Mouse (Mus musculus) kidney, adult 2 months (tissue): ENCODE measurements around the gene Fbxl19. TPM values are rescaled to one million over a fixed set of nuclear protein-coding genes. Genes with fewer than 3 reads are reported as not detected.

Source experiments
- DNase-seq: peaks from one replicate; pipeline ENCODE4 v3.0.0; 2021
- H3K27ac ChIP-seq: fragments of 200-500 bp; 2 replicates; pipeline ENCODE4 v1.5.1; 2012; ENCODE audit warnings: low read depth, low read length, control low read depth, inconsistent platforms; ENCODE audit not compliant: insufficient read depth
- H3K27me3 ChIP-seq: fragments of 200-500 bp; replicated peaks from 2 replicates; pipeline ENCODE4 v1.6.1; 2012; ENCODE audit warnings: mild to moderate bottlenecking, moderate library complexity, low read length, inconsistent platforms; ENCODE audit not compliant: control insufficient read depth, insufficient read depth
- H3K36me3 ChIP-seq: fragments of 200-500 bp; 2 replicates; pipeline ENCODE4 v1.6.1; 2012; ENCODE audit warnings: mild to moderate bottlenecking, moderate library complexity, low read length, inconsistent platforms; ENCODE audit not compliant: control insufficient read depth, insufficient read depth
- H3K4me1 ChIP-seq: fragments of 200-500 bp; 2 replicates; pipeline ENCODE4 v1.6.1; 2011; ENCODE audit warnings: low read length; ENCODE audit not compliant: control insufficient read depth, insufficient read depth
- H3K4me3 ChIP-seq: fragments of 200-500 bp; 2 replicates; pipeline ENCODE4 v1.5.1; 2011; ENCODE audit warnings: mild to moderate bottlenecking, low read depth, low read length, control low read depth; ENCODE audit not compliant: insufficient read depth
- CTCF ChIP-seq: fragments of 200-500 bp; conservative IDR thresholded peaks from 2 replicates; pipeline ENCODE4 v1.5.1; 2011; ENCODE audit warnings: low read depth, mild to moderate bottlenecking, control low read depth, low read length, moderate library complexity, mixed read lengths; ENCODE audit not compliant: insufficient read depth, insufficient read length
- POLR2A ChIP-seq: fragments of 200-500 bp; IDR thresholded peaks from one replicate; pipeline ENCODE4 v1.6.1; 2011; ENCODE audit warnings: low read depth, low read length, control low read depth
- WGBS: fragments of 180-500 bp; shearing (Covaris S2); methylation state at CpG from one replicate; pipeline ENCODE4 v1.1.7; 2018; 5-methylcytosine and 5-hydroxymethylcytosine counted together
- polyA plus RNA-seq: library from polyadenylated mRNA; depleted of rRNA; stranded (reverse); fragments of >200 nt; gene quantifications from 2 replicates; pipeline ENCODE4 v1.2.3, GENCODE M21; 2012

Gene Fbxl19
- polyA plus RNA-seq, 1 experiment: 14.6 TPM

- 92% methylated on average over 23 of the region's 23 CpGs for WGBS
Observed at GRCm38 (mm10) chr7:127797076-127797845, 52.9 kb downstream of the Fbxl19 start.

GRCm38 (mm10) chr7:127798591-127798990 is 54.2 kb downstream of the Fbxl19 start:
- Histone ChIP-seq H3K27me3 (no peaks in the 10 kb centered on the region), H3K4me3 (no peak overlapping the region), H3K4me1 (peaks cover 7% of the 10 kb centered on the region; the same call in 1 of the 2 replicates), H3K36me3 (peaks cover 2% of the 10 kb centered on the region; the same call in 1 of the 2 replicates), H3K27ac (no peak overlapping the region)
- no peak for DNase-seq
- 82% methylated on average over 4 of the region's 4 CpGs for WGBS
- TF ChIP-seq POLR2A (no peak), CTCF (no peak)

More at GRCm38 (mm10) chr7:127797076-127797845, 52.9 kb downstream of the Fbxl19 start:
- peaks cover 2% of the 10 kb centered on the region for H3K36me3 ChIP-seq
- no peak for TF ChIP-seq CTCF
- TF ChIP-seq POLR2A: no peak
- DNase-seq: no peak
- H3K4me3 ChIP-seq: no peak overlapping the region
- H3K4me1 ChIP-seq: peaks cover 7% of the 10 kb centered on the region; the same call in 1 of the 2 replicates
- no peak overlapping the region for H3K27ac ChIP-seq
- no peaks in the 10 kb centered on the region for H3K27me3 ChIP-seq

- H3K4me1 ChIP-seq: peaks cover 7% of the 10 kb centered on the region; the same call in 1 of the 2 replicates
- H3K27me3 ChIP-seq: no peaks in the 10 kb centered on the region
- no peak for DNase-seq
- H3K27ac ChIP-seq: no peak overlapping the region
- peaks cover 2% of the 10 kb centered on the region; the same call in 1 of the 2 replicates for H3K36me3 ChIP-seq
- no peak overlapping the region for H3K4me3 ChIP-seq
- WGBS: 87% methylated on average over 13 of the region's 13 CpGs
- TF ChIP-seq CTCF (no peak), POLR2A (no peak)
Observed at GRCm38 (mm10) chr7:127799211-127799610, 54.9 kb downstream of the Fbxl19 start.

- WGBS: 78% methylated on average over 1 of the region's 1 CpGs
- DNase-seq: no peak
- Histone ChIP-seq H3K4me3 (no peak overlapping the region), H3K4me1 (peaks cover 7% of the 10 kb centered on the region; the same call in 1 of the 2 replicates), H3K36me3 (peaks cover 2% of the 10 kb centered on the region; the same call in 1 of the 2 replicates), H3K27me3 (no peaks in the 10 kb centered on the region), H3K27ac (no peak overlapping the region)
- no peak for TF ChIP-seq POLR2A
- TF ChIP-seq CTCF: no peak
Observed at GRCm38 (mm10) chr7:127799738-127800137, 55.4 kb downstream of the Fbxl19 start.

- 13% methylated on average over 6 of the region's 6 CpGs for WGBS
- DNase-seq: peak; percentile 96
- Histone ChIP-seq H3K4me3 (peak within 1 kb of the TSS; percentile 51), H3K4me1 (peaks cover 7% of the 10 kb centered on the region; the same call in 1 of the 2 replicates), H3K27me3 (no peaks in the 10 kb centered on the region), H3K27ac (peak within 1 kb of the TSS; percentile 57), H3K36me3 (peaks cover 2% of the 10 kb centered on the region; the same call in 1 of the 2 replicates)
- TF ChIP-seq POLR2A (peak; percentile 82), CTCF (peak; percentile 88)
Observed at GRCm38 (mm10) chr7:127800435-127801009, 56.2 kb downstream of the Fbxl19 start, which contains the start of gene Hsd3b7. Hsd3b7 (plus strand) TSS chr7:127800604.

- no peaks in the 10 kb centered on the region for H3K27me3 ChIP-seq
- H3K4me1 ChIP-seq: peaks cover 7% of the 10 kb centered on the region; the same call in 1 of the 2 replicates
- peak overlapping the region; percentile 51; the same call in 1 of the 2 replicates for H3K4me3 ChIP-seq
- no peak for DNase-seq
- no peak for TF ChIP-seq POLR2A
- TF ChIP-seq CTCF: 0 out of 2 replicates have a peak, but pooled peaks have one; percentile 1
- H3K36me3 ChIP-seq: no peaks in the 10 kb centered on the region
- WGBS: 56% methylated on average over 8 of the region's 8 CpGs
- H3K27ac ChIP-seq: no peak overlapping the region
Observed at GRCm38 (mm10) chr7:127801010-127801621, 56.8 kb downstream of the Fbxl19 start.

- no peaks in the 10 kb centered on the region for H3K36me3 ChIP-seq
- WGBS: 92% methylated on average over 17 of the region's 17 CpGs
- peaks cover 7% of the 10 kb centered on the region; the same call in 1 of the 2 replicates for H3K4me1 ChIP-seq
- H3K27me3 ChIP-seq: no peaks in the 10 kb centered on the region
- TF ChIP-seq POLR2A: no peak
- TF ChIP-seq CTCF: no peak
- H3K4me3 ChIP-seq: no peak overlapping the region
- no peak for DNase-seq
- H3K27ac ChIP-seq: no peak overlapping the region
Observed at GRCm38 (mm10) chr7:127802313-127802712, 58.0 kb downstream of the Fbxl19 start.
